Mouse (Mus musculus) stomach, embryonic 14.5 days (tissue): Measurements from ENCODE around the gene Nfkb1. TPM values are rescaled to one million over a fixed set of nuclear protein-coding genes. Genes with fewer than 3 reads are reported as not detected.

Experiments used
- ATAC-seq: fragments of 200-750 bp; cut with Nextera tagmentation; 2 replicates; pipeline ENCODE4 v1.8.0; 2017; ENCODE audit warnings: low read depth, moderate TSS enrichment; ENCODE audit not compliant: insufficient number of reproducible peaks, insufficient read depth, low FRiP score
- H3K27ac ChIP-seq: fragments of 300-500 bp; sonication (generic); 2 replicates; pipeline ENCODE4 v1.5.1; 2014; ENCODE audit warnings: mild to moderate bottlenecking, low read length, moderate library complexity, mixed read lengths
- H3K27me3 ChIP-seq: fragments of 300-500 bp; sonication (generic); 2 replicates; pipeline ENCODE4 v1.6.1; 2014; ENCODE audit warnings: low read length, control low read depth, mixed read lengths; ENCODE audit not compliant: control insufficient read depth, insufficient read depth
- H3K36me3 ChIP-seq: fragments of 300-500 bp; sonication (generic); 2 replicates; pipeline ENCODE4 v1.6.1; 2014; ENCODE audit warnings: mild to moderate bottlenecking, control low read depth, low read length, moderate library complexity, mixed read lengths; ENCODE audit not compliant: control insufficient read depth, insufficient read depth
- H3K4me1 ChIP-seq: fragments of 300-500 bp; sonication (generic); 2 replicates; pipeline ENCODE4 v1.6.1; 2014; ENCODE audit warnings: low read length, control low read depth, mixed read lengths; ENCODE audit not compliant: control insufficient read depth, insufficient read depth
- H3K4me2 ChIP-seq: fragments of 300-500 bp; sonication (generic); replicated peaks from 2 replicates; pipeline ENCODE4 v1.6.1; 2014; ENCODE audit warnings: low read depth, low read length, control low read depth
- H3K4me3 ChIP-seq: fragments of 300-500 bp; sonication (generic); 2 replicates; pipeline ENCODE4 v1.5.1; 2014; ENCODE audit warnings: low read depth, low read length, control low read depth
- H3K9ac ChIP-seq: fragments of 300-500 bp; sonication (generic); replicated peaks from 2 replicates; pipeline ENCODE4 v1.6.1; 2014; ENCODE audit warnings: low read depth, mild to moderate bottlenecking, control low read depth, low read length, moderate library complexity, mixed read lengths
- H3K9me3 ChIP-seq: fragments of 300-500 bp; sonication (generic); 2 replicates; pipeline ENCODE4 v1.6.1; 2016; ENCODE audit warnings: low read depth, low read length, control low read depth; ENCODE audit not compliant: control insufficient read depth
- WGBS: fragments of 180-500 bp; shearing (Covaris S2); extraction: QIAGEN DNeasy Blood & Tissue Kit; methylation state at CpG from one replicate; pipeline ENCODE4 v1.1.7; 2014; 5-methylcytosine and 5-hydroxymethylcytosine counted together
- polyA plus RNA-seq: library from polyadenylated mRNA; unstranded; fragments of >200 nt; fragmentation: Nextera tagmentation; extraction: Ambion mirVana; gene quantifications from 2 replicates; pipeline ENCODE4 v1.2.1, GENCODE M21; 2014

Gene Nfkb1
- polyA plus RNA-seq, 1 experiment from 2014 or later, result 36.2 TPM

GRCm38 (mm10) chr3:135670869-135671268 is 20.5 kb downstream of the Nfkb1 start:
- Histone ChIP-seq H3K27me3 (no peaks in the 10 kb centered on the region), H3K9ac (no peak overlapping the region), H3K4me2 (no peak overlapping the region), H3K4me1 (peaks cover 29% of the 10 kb centered on the region; the same call in 1 of the 2 replicates), H3K27ac (no peak overlapping the region), H3K4me3 (no peak overlapping the region), H3K9me3 (peaks cover 3% of the 10 kb centered on the region; the same call in 1 of the 2 replicates), H3K36me3 (peaks cover 5% of the 10 kb centered on the region; the same call in 1 of the 2 replicates)
- WGBS, result 72% methylated on average over 4 of the region's 4 CpGs
- ATAC-seq, result no peak

DNA sequence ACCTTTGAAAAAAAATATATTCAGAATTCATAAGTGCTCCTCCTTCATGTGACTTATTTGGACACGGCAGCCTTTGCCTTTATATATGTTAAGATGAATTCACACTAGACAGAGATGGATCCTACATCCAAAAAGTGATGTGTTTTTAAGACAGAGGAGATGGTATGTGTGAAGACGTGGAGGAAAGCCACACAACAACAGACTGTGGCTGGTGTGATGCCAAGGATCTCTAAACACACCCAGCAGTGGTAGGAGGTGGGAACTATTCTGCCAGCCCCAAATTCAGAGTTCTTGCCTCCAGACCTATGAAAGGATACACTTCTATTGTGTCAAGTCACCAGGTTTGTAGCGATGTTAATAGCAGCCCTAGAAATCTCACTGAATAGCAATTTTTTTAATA is 24.3 kb downstream of the Nfkb1 start:
- Histone ChIP-seq H3K4me2 (no peak overlapping the region), H3K9ac (no peak overlapping the region), H3K4me1 (peaks cover 5% of the 10 kb centered on the region; the same call in 1 of the 2 replicates), H3K27ac (no peak overlapping the region), H3K4me3 (no peak overlapping the region), H3K27me3 (no peaks in the 10 kb centered on the region), H3K36me3 (peaks cover 20% of the 10 kb centered on the region), H3K9me3 (peaks cover 3% of the 10 kb centered on the region; the same call in 1 of the 2 replicates)
- WGBS, result 86% methylated on average over 3 of the region's 3 CpGs
- ATAC-seq, result no peak

- Histone ChIP-seq H3K27ac (no peak overlapping the region), H3K27me3 (no peaks in the 10 kb centered on the region), H3K36me3 (peaks cover 22% of the 10 kb centered on the region), H3K9me3 (peaks cover 3% of the 10 kb centered on the region; the same call in 1 of the 2 replicates), H3K4me2 (no peak overlapping the region), H3K4me1 (no peaks in the 10 kb centered on the region), H3K4me3 (no peak overlapping the region), H3K9ac (no peak overlapping the region)
- ATAC-seq, result no peak
- 81% methylated on average over 6 of the region's 6 CpGs for WGBS
These were observed 25.5 kb downstream of the Nfkb1 start for GRCm38 (mm10) chr3:135665777-135666259.

DNA sequence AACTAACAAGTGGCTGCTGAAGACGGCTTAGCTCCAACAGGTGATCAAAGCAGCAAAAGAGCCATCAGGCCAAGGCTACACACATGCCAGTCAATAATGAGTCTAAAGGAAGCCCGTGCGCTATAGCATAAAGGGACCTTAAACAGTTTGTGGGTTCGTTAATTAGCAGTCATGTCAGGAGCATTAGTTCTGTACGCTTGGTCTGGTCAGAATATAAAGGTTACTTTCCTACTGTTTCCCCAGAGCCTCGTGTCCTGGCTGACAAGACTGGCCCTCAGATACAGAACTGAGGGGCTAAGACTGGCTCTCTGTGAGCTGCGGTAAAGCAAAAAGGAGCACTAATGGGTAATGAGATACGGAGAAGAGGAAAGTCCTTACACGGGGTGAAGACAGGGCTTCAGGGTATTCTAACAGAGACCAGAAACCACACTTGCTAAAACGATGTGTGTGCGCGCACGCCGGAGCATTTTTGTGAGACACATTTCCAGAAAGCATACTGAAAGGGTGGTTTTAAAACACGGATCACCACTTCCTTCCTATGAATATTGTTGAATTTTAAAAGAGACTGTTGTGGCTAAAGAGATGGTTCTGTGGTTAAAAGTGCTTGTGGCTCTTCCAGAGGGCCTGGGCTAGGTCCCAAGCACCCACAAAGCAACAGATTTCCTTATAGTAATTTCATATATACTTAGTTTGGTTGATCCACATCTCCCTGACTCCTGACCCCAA is 29.0 kb downstream of the Nfkb1 start:
- WGBS, result 90% methylated on average over 15 of the region's 15 CpGs
- H3K36me3 ChIP-seq, result peaks cover 22% of the 10 kb centered on the region

GRCm38 (mm10) chr3:135661707-135662106 is 29.6 kb downstream of the Nfkb1 start:
- Histone ChIP-seq H3K4me1 (no peaks in the 10 kb centered on the region), H3K27ac (no peak overlapping the region), H3K36me3 (peaks cover 22% of the 10 kb centered on the region), H3K9ac (no peak overlapping the region), H3K27me3 (no peaks in the 10 kb centered on the region), H3K4me2 (no peak overlapping the region), H3K4me3 (no peak overlapping the region), H3K9me3 (no peaks in the 10 kb centered on the region)
- WGBS, result 89% methylated on average over 9 of the region's 9 CpGs
- no peak for ATAC-seq

More for the DNA sequence above, 29.0 kb downstream of the Nfkb1 start:
- Histone ChIP-seq H3K4me3 (no peak overlapping the region), H3K4me2 (no peak overlapping the region), H3K9ac (no peak overlapping the region), H3K9me3 (no peaks in the 10 kb centered on the region), H3K27me3 (no peaks in the 10 kb centered on the region), H3K4me1 (no peaks in the 10 kb centered on the region), H3K27ac (no peak overlapping the region)
- no peak for ATAC-seq

DNA sequence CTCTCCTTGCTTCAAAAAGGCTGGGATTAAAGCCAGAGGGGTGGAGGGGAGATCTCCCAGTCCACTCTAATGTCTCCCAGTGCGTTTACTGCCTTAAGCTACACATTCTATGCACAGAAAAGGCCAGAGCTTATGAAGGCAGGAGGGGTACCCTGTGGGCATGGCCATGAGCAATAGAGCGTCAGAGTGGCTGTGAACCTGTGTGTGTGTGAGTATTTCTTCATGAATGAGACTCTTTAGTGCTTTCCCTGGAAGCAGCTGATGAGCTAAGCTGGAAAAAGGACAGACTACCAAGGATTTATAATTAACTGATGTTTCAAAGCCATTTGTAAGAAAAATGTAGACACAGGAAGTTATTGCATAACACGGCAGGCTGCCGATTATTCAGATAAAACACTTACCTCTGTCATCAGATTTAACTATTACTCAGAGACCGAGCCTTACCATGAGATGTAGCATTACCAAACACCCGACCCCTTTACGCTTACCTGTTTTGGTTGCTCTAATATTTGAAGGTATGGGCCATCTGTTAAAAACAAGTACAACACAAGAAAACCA is 32.7 kb downstream of the Nfkb1 start:
- H3K4me3 ChIP-seq, result no peak overlapping the region
- no peaks in the 10 kb centered on the region for H3K4me1 ChIP-seq
- H3K27ac ChIP-seq, result no peak overlapping the region
- WGBS, result 81% methylated on average over 7 of the region's 7 CpGs
- H3K4me2 ChIP-seq, result no peak overlapping the region
- peaks cover 18% of the 10 kb centered on the region for H3K36me3 ChIP-seq
- no peaks in the 10 kb centered on the region for H3K27me3 ChIP-seq
- ATAC-seq, result no peak
- no peak overlapping the region for H3K9ac ChIP-seq
- no peaks in the 10 kb centered on the region for H3K9me3 ChIP-seq

DNA sequence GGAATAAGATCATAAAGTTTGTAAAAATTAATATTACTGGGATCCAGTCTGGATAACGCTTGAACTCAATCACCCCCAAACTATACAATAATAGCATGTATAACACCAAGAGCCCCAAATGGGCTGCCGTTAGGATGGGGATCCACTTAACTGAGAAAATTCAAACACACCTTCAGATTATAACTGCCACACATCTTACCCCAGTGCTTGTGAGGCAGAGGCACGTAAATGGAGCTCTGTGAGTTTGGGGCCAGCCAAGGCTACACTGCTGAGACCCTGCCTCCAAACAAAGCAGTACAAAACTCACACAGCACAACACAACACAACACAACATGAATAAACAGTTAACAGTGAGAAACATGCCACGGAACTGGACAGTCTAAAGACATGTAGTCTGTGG is 35.2 kb downstream of the Nfkb1 start:
- Histone ChIP-seq H3K36me3 (peaks cover 11% of the 10 kb centered on the region; the same call in 1 of the 2 replicates), H3K27me3 (no peaks in the 10 kb centered on the region), H3K4me2 (no peak overlapping the region), H3K4me3 (no peak overlapping the region), H3K4me1 (no peaks in the 10 kb centered on the region), H3K9ac (no peak overlapping the region), H3K27ac (no peak overlapping the region), H3K9me3 (no peaks in the 10 kb centered on the region)
- no peak for ATAC-seq
- 86% methylated on average over 4 of the region's 4 CpGs for WGBS

GRCm38 (mm10) chr3:135650773-135651555 is 40.4 kb downstream of the Nfkb1 start:
- H3K9me3 ChIP-seq, result no peaks in the 10 kb centered on the region
- no peak overlapping the region for H3K9ac ChIP-seq
- ATAC-seq, result no peak
- H3K36me3 ChIP-seq, result peaks cover 11% of the 10 kb centered on the region; the same call in 1 of the 2 replicates
- H3K4me1 ChIP-seq, result no peaks in the 10 kb centered on the region
- H3K4me2 ChIP-seq, result no peak overlapping the region
- no peak overlapping the region for H3K4me3 ChIP-seq
- H3K27ac ChIP-seq, result no peak overlapping the region
- 80% methylated on average over 15 of the region's 15 CpGs for WGBS
- H3K27me3 ChIP-seq, result no peaks in the 10 kb centered on the region
